Mouse (Mus musculus) stomach, embryonic 16.5 days (tissue): ENCODE measurements at regions not wholly inside any gene's neighbourhood (a gene's known extent, or its start where the extent isn't known, plus 50 kb on each side); places are given as distances from the start of the nearest gene placed in this dataset.

Experiments
- ATAC-seq: fragments of 200-750 bp; cut with Nextera tagmentation; 2 replicates; pipeline ENCODE4 v1.8.0; 2017; ENCODE audit warnings: moderate number of reproducible peaks, moderate TSS enrichment; ENCODE audit not compliant: insufficient read depth, low FRiP score
- H3K27ac ChIP-seq: fragments of 300-500 bp; sonication (generic); 2 replicates; pipeline ENCODE4 v1.5.1; 2014; ENCODE audit warnings: low read length
- H3K27me3 ChIP-seq: fragments of 300-500 bp; sonication (generic); 2 replicates; pipeline ENCODE4 v1.6.1; 2014; ENCODE audit warnings: low read length, control low read depth, mixed read lengths; ENCODE audit not compliant: control insufficient read depth, insufficient read depth
- H3K36me3 ChIP-seq: fragments of 300-500 bp; sonication (generic); 2 replicates; pipeline ENCODE4 v1.6.1; 2014; ENCODE audit warnings: low read length; ENCODE audit not compliant: control insufficient read depth, insufficient read depth
- H3K4me1 ChIP-seq: fragments of 300-500 bp; sonication (generic); 2 replicates; pipeline ENCODE4 v1.6.1; 2014; ENCODE audit warnings: low read length, control low read depth, mixed read lengths; ENCODE audit not compliant: control insufficient read depth, insufficient read depth
- H3K4me2 ChIP-seq: fragments of 300-500 bp; sonication (generic); 2 replicates; pipeline ENCODE4 v1.6.1; 2014; ENCODE audit warnings: low read depth, low read length, mixed read lengths
- H3K4me3 ChIP-seq: fragments of 300-500 bp; sonication (generic); replicated peaks from 2 replicates; pipeline ENCODE4 v1.5.1; 2014; ENCODE audit warnings: mild to moderate bottlenecking, low read length
- H3K9ac ChIP-seq: fragments of 300-500 bp; sonication (generic); 2 replicates; pipeline ENCODE4 v1.6.1; 2014; ENCODE audit warnings: low read length
- H3K9me3 ChIP-seq: fragments of 300-500 bp; sonication (generic); replicated peaks from 2 replicates; pipeline ENCODE4 v1.6.1; 2016; ENCODE audit warnings: low read length, control low read depth; ENCODE audit not compliant: control insufficient read depth
- WGBS: fragments of 180-500 bp; shearing (Covaris S2); extraction: QIAGEN DNeasy Blood & Tissue Kit; methylation state at CpG from one replicate; pipeline ENCODE4 v1.1.7; 2014; 5-methylcytosine and 5-hydroxymethylcytosine counted together

- H3K9me3 ChIP-seq = no peaks in the 10 kb centered on the region
- no peaks in the 10 kb centered on the region for H3K36me3 ChIP-seq
- no peaks in the 10 kb centered on the region for H3K4me1 ChIP-seq
- H3K27ac ChIP-seq = no peak overlapping the region
- no peak overlapping the region for H3K4me3 ChIP-seq
- no peak overlapping the region for H3K4me2 ChIP-seq
- no peak for ATAC-seq
- H3K27me3 ChIP-seq = no peaks in the 10 kb centered on the region
- 75% methylated on average over 3 of the region's 3 CpGs for WGBS
- no peak overlapping the region for H3K9ac ChIP-seq
Observed at GRCm38 (mm10) chr5:39138375-39138774, 261.8 kb upstream of the Clnk start.

- Histone ChIP-seq H3K9me3 (no peaks in the 10 kb centered on the region), H3K4me1 (no peaks in the 10 kb centered on the region), H3K27ac (no peak overlapping the region), H3K4me2 (no peak overlapping the region), H3K4me3 (no peak overlapping the region), H3K36me3 (no peaks in the 10 kb centered on the region), H3K9ac (no peak overlapping the region), H3K27me3 (no peaks in the 10 kb centered on the region)
- no peak for ATAC-seq
Observed at GRCm38 (mm10) chr5:39128931-39129330, 252.3 kb upstream of the Clnk start.

GRCm38 (mm10) chr5:39126833-39127232 is 250.2 kb upstream of the Clnk start:
- no peak overlapping the region for H3K4me2 ChIP-seq
- no peaks in the 10 kb centered on the region for H3K9me3 ChIP-seq
- H3K9ac ChIP-seq = no peak overlapping the region
- ATAC-seq = no peak
- no peaks in the 10 kb centered on the region for H3K36me3 ChIP-seq
- H3K4me3 ChIP-seq = no peak overlapping the region
- no peak overlapping the region for H3K27ac ChIP-seq
- H3K27me3 ChIP-seq = no peaks in the 10 kb centered on the region
- no peaks in the 10 kb centered on the region for H3K4me1 ChIP-seq
- WGBS = 80% methylated on average over 4 of the region's 4 CpGs

GRCm38 (mm10) chr5:39126270-39126691 is 249.7 kb upstream of the Clnk start:
- Histone ChIP-seq H3K4me3 (no peak overlapping the region), H3K27me3 (no peaks in the 10 kb centered on the region), H3K9ac (no peak overlapping the region), H3K4me2 (no peak overlapping the region), H3K36me3 (no peaks in the 10 kb centered on the region), H3K9me3 (no peaks in the 10 kb centered on the region), H3K27ac (no peak overlapping the region), H3K4me1 (no peaks in the 10 kb centered on the region)
- 61% methylated on average over 2 of the region's 2 CpGs for WGBS
- no peak for ATAC-seq

- WGBS = 89% methylated on average over 1 of the region's 1 CpGs
- Histone ChIP-seq H3K9me3 (no peaks in the 10 kb centered on the region), H3K4me2 (no peak overlapping the region), H3K27ac (no peak overlapping the region), H3K4me3 (no peak overlapping the region), H3K27me3 (no peaks in the 10 kb centered on the region), H3K4me1 (no peaks in the 10 kb centered on the region), H3K36me3 (no peaks in the 10 kb centered on the region), H3K9ac (no peak overlapping the region)
- no peak for ATAC-seq
Observed at GRCm38 (mm10) chr5:39110336-39110735, 233.7 kb upstream of the Clnk start.

GRCm38 (mm10) chr5:39109526-39109925 is 232.9 kb upstream of the Clnk start:
- Histone ChIP-seq H3K9ac (no peak overlapping the region), H3K27ac (no peak overlapping the region), H3K4me3 (no peak overlapping the region), H3K9me3 (no peaks in the 10 kb centered on the region), H3K36me3 (no peaks in the 10 kb centered on the region), H3K27me3 (no peaks in the 10 kb centered on the region), H3K4me1 (no peaks in the 10 kb centered on the region), H3K4me2 (no peak overlapping the region)
- no peak for ATAC-seq
- 76% methylated on average over 3 of the region's 3 CpGs for WGBS

- no peak overlapping the region for H3K4me2 ChIP-seq
- H3K36me3 ChIP-seq = no peaks in the 10 kb centered on the region
- H3K27ac ChIP-seq = no peak overlapping the region
- H3K4me3 ChIP-seq = no peak overlapping the region
- ATAC-seq = no peak
- H3K4me1 ChIP-seq = no peaks in the 10 kb centered on the region
- no peak overlapping the region for H3K9ac ChIP-seq
- WGBS = 48% methylated on average over 5 of the region's 5 CpGs
- H3K27me3 ChIP-seq = no peaks in the 10 kb centered on the region
- H3K9me3 ChIP-seq = no peaks in the 10 kb centered on the region
Observed at GRCm38 (mm10) chr5:39099113-39099512, 222.5 kb upstream of the Clnk start.

GRCm38 (mm10) chr5:39094875-39095274 is 218.3 kb upstream of the Clnk start:
- no peak overlapping the region for H3K4me2 ChIP-seq
- no peaks in the 10 kb centered on the region for H3K36me3 ChIP-seq
- no peak overlapping the region for H3K27ac ChIP-seq
- no peaks in the 10 kb centered on the region for H3K4me1 ChIP-seq
- H3K9me3 ChIP-seq = no peaks in the 10 kb centered on the region
- WGBS = 71% methylated on average over 3 of the region's 3 CpGs
- no peak overlapping the region for H3K4me3 ChIP-seq
- no peak overlapping the region for H3K9ac ChIP-seq
- H3K27me3 ChIP-seq = no peaks in the 10 kb centered on the region
- no peak for ATAC-seq

- Histone ChIP-seq H3K4me3 (no peak overlapping the region), H3K27ac (no peak overlapping the region), H3K4me2 (no peak overlapping the region), H3K36me3 (no peaks in the 10 kb centered on the region), H3K4me1 (no peaks in the 10 kb centered on the region), H3K9ac (no peak overlapping the region), H3K9me3 (no peaks in the 10 kb centered on the region), H3K27me3 (no peaks in the 10 kb centered on the region)
- ATAC-seq = no peak
- 62% methylated on average over 11 of the region's 11 CpGs for WGBS
Observed at GRCm38 (mm10) chr5:39076555-39077178, 200.1 kb upstream of the Clnk start.

GRCm38 (mm10) chr5:39069683-39070082 is 193.1 kb upstream of the Clnk start:
- Histone ChIP-seq H3K27ac (no peak overlapping the region), H3K9me3 (no peaks in the 10 kb centered on the region), H3K36me3 (no peaks in the 10 kb centered on the region), H3K27me3 (no peaks in the 10 kb centered on the region), H3K4me3 (no peak overlapping the region), H3K4me2 (no peak overlapping the region), H3K9ac (no peak overlapping the region), H3K4me1 (no peaks in the 10 kb centered on the region)
- 32% methylated on average over 3 of the region's 3 CpGs for WGBS
- ATAC-seq = no peak
